Mouse (Mus musculus): ENCODE measurements around the gene Capza1. TPM values are rescaled to one million over a fixed set of nuclear protein-coding genes. Genes with fewer than 3 reads are reported as not detected.
A peak's percentile ranks its signal among the peaks of the same experiment; 100 is the strongest.

Capza1 gene
- polyA plus RNA-seq, 1 experiment: 22.6 TPM

DNA sequence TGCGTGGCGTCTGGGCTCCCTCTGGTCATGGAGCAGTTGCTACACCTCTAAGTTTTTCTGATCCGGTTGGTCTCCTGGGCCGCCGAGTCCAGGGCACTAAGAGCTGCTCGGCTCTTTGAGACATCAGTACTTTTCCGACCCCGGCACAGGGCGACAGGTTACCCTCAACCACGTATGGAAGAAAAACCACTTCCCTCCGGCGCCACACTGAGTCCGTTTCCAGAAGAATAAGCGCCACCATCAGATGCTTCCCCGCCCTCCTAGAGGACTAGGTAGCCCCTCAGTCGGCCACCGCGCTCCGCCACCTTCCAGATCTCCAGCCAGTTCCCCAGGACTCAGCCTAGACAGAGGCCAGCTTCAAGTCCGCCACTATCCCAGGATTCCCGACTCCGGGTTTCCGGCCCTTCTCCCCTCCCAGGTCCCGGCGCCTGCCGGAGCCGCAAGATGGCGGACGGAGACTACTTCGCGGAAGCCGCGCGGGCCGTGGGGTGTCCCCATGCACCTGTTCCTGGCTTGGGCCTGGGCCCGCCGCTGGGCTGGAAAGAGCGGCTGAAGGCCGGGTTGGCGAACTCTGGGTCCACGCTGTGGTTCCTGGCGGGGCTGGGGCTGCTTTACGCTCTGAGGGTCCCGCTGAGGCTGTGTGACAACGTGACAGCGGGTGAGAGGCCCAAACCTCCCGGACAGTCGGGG, 491 bp upstream of the Capza1 start:
- Histone ChIP-seq H3ac (ENCODE audit: control insufficient read depth, insufficient read length) (peak overlapping the region; percentile 48), H3K4me3 (peak overlapping the region; percentile 100), H3K4me2 (ENCODE audit: low read depth) (peak overlapping the region; percentile 95), H3K27me3 (ENCODE audit: control insufficient read depth, insufficient read depth, insufficient read length) (no peaks in the 10 kb centered on the region), H3K36me3 (ENCODE audit: control insufficient read depth, insufficient read depth) (peaks cover 3% of the 10 kb centered on the region), H3K79me2 (ENCODE audit: control insufficient read depth, insufficient read depth) (peaks cover 62% of the 10 kb centered on the region)
- TF ChIP-seq TCF3 (IDR thresholded peaks at IDR 0.05; ENCODE audit: insufficient read length, low read depth) (peak; percentile 11), CEBPB (IDR thresholded peaks at IDR 0.05; ENCODE audit: insufficient read depth, poor library complexity, severe bottlenecking) (no peak), TCF12 (IDR thresholded peaks at IDR 0.05; ENCODE audit: insufficient read depth, poor library complexity, severe bottlenecking) (no peak), MYOD1 (IDR thresholded peaks at IDR 0.05; ENCODE audit: control insufficient read depth in 1 of 3, insufficient read length in 2 of 3, low read depth in 2 of 3) (peak in 2 of 3 experiments; percentile 85 to 92), MYOG (IDR thresholded peaks at IDR 0.05; ENCODE audit: control insufficient read depth in 1 of 3, insufficient read depth in 1 of 3, insufficient read length in 2 of 3, low read depth in 2 of 3) (peak in 2 of 3 experiments; percentile 84 to 93), POLR2AphosphoS2 (IDR thresholded peaks at IDR 0.05; ENCODE audit: insufficient read length, low read depth) (peak; percentile 79), POLR2A (IDR thresholded peaks at IDR 0.05; ENCODE audit: insufficient read length, low read depth) (peak; percentile 78)

DNA sequence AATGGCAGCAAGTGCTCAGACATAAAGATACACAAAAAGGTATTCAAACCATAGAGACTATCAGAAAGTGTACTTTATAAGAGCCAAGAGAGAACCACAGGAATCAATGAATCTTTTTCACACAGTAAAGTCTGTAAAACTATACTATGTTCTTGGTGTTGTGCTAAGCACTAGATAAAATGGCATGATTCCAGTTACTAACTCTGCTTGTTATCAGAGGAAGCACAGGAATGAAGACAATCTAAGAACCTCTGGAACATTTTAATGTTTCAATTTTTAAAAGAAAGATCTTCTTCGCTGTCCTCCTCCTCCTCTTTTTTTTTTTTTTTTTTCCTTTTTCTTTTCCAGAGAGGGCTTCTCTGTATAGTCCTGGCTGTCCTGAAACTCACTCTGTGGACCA, 5.7 kb downstream of the Capza1 start:
- TF ChIP-seq TCF3 (IDR thresholded peaks at IDR 0.05; ENCODE audit: insufficient read length, low read depth) (no peak), MYOG (IDR thresholded peaks at IDR 0.05; ENCODE audit: control insufficient read depth in 1 of 3, insufficient read depth in 1 of 3, insufficient read length in 2 of 3, low read depth in 2 of 3) (no peak), MYOD1 (IDR thresholded peaks at IDR 0.05; ENCODE audit: control insufficient read depth in 1 of 3, insufficient read length in 2 of 3, low read depth in 2 of 3) (no peak), CEBPB (IDR thresholded peaks at IDR 0.05; ENCODE audit: insufficient read depth, poor library complexity, severe bottlenecking) (no peak), POLR2A (IDR thresholded peaks at IDR 0.05; ENCODE audit: insufficient read length, low read depth) (no peak), SRF (IDR thresholded peaks at IDR 0.05; ENCODE audit: control insufficient read depth, insufficient read length, low read depth) (no peak), E2F4 (IDR thresholded peaks at IDR 0.05; ENCODE audit: insufficient read depth) (no peak), REST (IDR thresholded peaks at IDR 0.05; ENCODE audit: insufficient read depth, insufficient read length) (no peak), USF1 (IDR thresholded peaks at IDR 0.05; ENCODE audit: low read depth) (no peak), MAX (IDR thresholded peaks at IDR 0.05; ENCODE audit: low read depth) (no peak), POLR2AphosphoS2 (IDR thresholded peaks at IDR 0.05; ENCODE audit: insufficient read length, low read depth) (no peak), TCF12 (IDR thresholded peaks at IDR 0.05; ENCODE audit: insufficient read depth, poor library complexity, severe bottlenecking) (no peak)
- Histone ChIP-seq H3K79me2 (ENCODE audit: control insufficient read depth, insufficient read depth) (peaks cover 99% of the 10 kb centered on the region), H3ac (ENCODE audit: control insufficient read depth, insufficient read length) (no peak overlapping the region), H3K36me3 (ENCODE audit: control insufficient read depth, insufficient read depth) (no peaks in the 10 kb centered on the region), H3K4me2 (ENCODE audit: low read depth) (no peak overlapping the region), H3K4me3 (no peak overlapping the region), H3K27me3 (ENCODE audit: control insufficient read depth, insufficient read depth, insufficient read length) (no peaks in the 10 kb centered on the region)

DNA sequence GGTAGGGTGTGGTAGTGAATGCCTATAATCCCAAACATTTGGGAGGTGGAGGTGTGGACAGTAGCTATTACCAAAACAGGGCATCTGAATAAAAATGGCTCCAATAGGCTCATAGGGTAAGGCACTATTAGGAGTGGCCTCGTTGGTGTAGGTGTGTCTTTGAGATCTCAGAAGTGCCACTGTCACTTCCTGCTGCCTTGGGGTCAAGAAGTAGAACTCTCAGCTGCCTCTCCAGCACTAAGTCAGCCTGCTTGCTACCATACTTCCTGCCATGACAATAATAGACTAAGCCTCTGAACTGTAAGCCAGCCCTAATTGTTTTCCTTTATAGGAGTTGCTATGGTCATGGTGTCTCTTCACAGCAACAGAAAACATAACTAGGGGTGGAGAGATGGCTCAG, 8.2 kb downstream of the Capza1 start:
- H3K4me3 ChIP-seq: no peak overlapping the region
- H3K4me2 ChIP-seq (ENCODE audit: low read depth): no peak overlapping the region
- H3ac ChIP-seq (ENCODE audit: control insufficient read depth, insufficient read length): no peak overlapping the region
- H3K79me2 ChIP-seq (ENCODE audit: control insufficient read depth, insufficient read depth): peaks cover 99% of the 10 kb centered on the region
- TF ChIP-seq MYOG (IDR thresholded peaks at IDR 0.05; ENCODE audit: control insufficient read depth in 1 of 3, insufficient read depth in 1 of 3, insufficient read length in 2 of 3, low read depth in 2 of 3) (no peak), E2F4 (IDR thresholded peaks at IDR 0.05; ENCODE audit: insufficient read depth) (no peak), USF1 (IDR thresholded peaks at IDR 0.05; ENCODE audit: low read depth) (no peak), POLR2A (IDR thresholded peaks at IDR 0.05; ENCODE audit: insufficient read length, low read depth) (no peak), MAX (IDR thresholded peaks at IDR 0.05; ENCODE audit: low read depth) (no peak), REST (IDR thresholded peaks at IDR 0.05; ENCODE audit: insufficient read depth, insufficient read length) (no peak), POLR2AphosphoS2 (IDR thresholded peaks at IDR 0.05; ENCODE audit: insufficient read length, low read depth) (no peak)
- H3K27me3 ChIP-seq (ENCODE audit: control insufficient read depth, insufficient read depth, insufficient read length): no peaks in the 10 kb centered on the region
- H3K36me3 ChIP-seq (ENCODE audit: control insufficient read depth, insufficient read depth): no peaks in the 10 kb centered on the region

DNA sequence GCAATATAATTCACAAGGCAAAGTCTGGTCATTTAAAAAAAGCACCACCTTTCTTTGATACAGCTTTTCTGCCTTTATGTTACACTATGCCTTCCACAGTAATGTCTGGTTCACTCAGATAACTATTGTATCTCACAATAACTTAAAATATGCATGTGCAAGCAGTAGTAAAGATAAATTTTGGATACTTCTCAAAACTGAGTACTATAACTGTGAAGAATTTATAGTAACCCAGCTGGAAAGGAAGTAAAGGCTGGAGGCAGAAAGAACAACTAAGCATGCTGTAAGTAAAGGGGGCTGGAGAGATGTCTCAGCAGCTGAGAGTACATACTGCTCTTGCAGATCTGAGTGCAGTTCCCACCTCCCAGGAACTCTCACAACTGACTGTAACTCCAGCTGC, 9.4 kb downstream of the Capza1 start:
- no peak overlapping the region for H3K4me3 ChIP-seq
- no peak overlapping the region for H3ac ChIP-seq (ENCODE audit: control insufficient read depth, insufficient read length)
- no peak for TF ChIP-seq USF1 (IDR thresholded peaks at IDR 0.05; ENCODE audit: low read depth)
- no peak for TF ChIP-seq E2F4 (IDR thresholded peaks at IDR 0.05; ENCODE audit: insufficient read depth)
- TF ChIP-seq TCF3 (IDR thresholded peaks at IDR 0.05; ENCODE audit: insufficient read length, low read depth): no peak
- no peak overlapping the region for H3K4me2 ChIP-seq (ENCODE audit: low read depth)
- H3K27me3 ChIP-seq (ENCODE audit: control insufficient read depth, insufficient read depth, insufficient read length): no peaks in the 10 kb centered on the region
- H3K79me2 ChIP-seq (ENCODE audit: control insufficient read depth, insufficient read depth): peaks cover 99% of the 10 kb centered on the region
- no peaks in the 10 kb centered on the region for H3K36me3 ChIP-seq (ENCODE audit: control insufficient read depth, insufficient read depth)

DNA sequence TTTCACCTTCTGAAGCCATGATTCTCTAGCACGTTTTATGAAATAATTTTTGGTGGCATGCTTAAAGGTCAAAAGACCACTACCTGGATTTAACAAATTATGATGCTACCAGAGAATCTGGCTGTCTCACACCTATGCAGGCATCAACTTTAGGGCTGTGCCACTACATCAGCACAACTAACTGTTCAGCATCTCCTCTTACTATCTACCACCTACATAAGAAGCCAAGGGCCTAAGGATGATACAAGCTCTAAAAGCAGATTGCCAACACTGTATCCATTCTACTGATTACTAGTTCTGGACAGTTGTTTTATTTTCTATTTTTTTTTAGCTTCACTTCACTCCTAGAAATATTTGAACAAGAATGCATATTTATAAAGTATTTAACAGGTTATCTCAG, 9.8 kb downstream of the Capza1 start:
- H3K79me2 ChIP-seq (ENCODE audit: control insufficient read depth, insufficient read depth): peaks cover 99% of the 10 kb centered on the region
- no peak overlapping the region for H3K4me2 ChIP-seq (ENCODE audit: low read depth)
- no peaks in the 10 kb centered on the region for H3K36me3 ChIP-seq (ENCODE audit: control insufficient read depth, insufficient read depth)
- no peaks in the 10 kb centered on the region for H3K27me3 ChIP-seq (ENCODE audit: control insufficient read depth, insufficient read depth, insufficient read length)
- no peak overlapping the region for H3ac ChIP-seq (ENCODE audit: control insufficient read depth, insufficient read length)
- TF ChIP-seq SRF (IDR thresholded peaks at IDR 0.05; ENCODE audit: control insufficient read depth, insufficient read length, low read depth) (no peak), REST (IDR thresholded peaks at IDR 0.05; ENCODE audit: insufficient read depth, insufficient read length) (no peak), TCF3 (IDR thresholded peaks at IDR 0.05; ENCODE audit: insufficient read length, low read depth) (no peak), POLR2AphosphoS2 (IDR thresholded peaks at IDR 0.05; ENCODE audit: insufficient read length, low read depth) (no peak), POLR2A (IDR thresholded peaks at IDR 0.05; ENCODE audit: insufficient read length, low read depth) (no peak), MYOG (IDR thresholded peaks at IDR 0.05; ENCODE audit: control insufficient read depth in 1 of 3, insufficient read depth in 1 of 3, insufficient read length in 2 of 3, low read depth in 2 of 3) (no peak), USF1 (IDR thresholded peaks at IDR 0.05; ENCODE audit: low read depth) (no peak), TCF12 (IDR thresholded peaks at IDR 0.05; ENCODE audit: insufficient read depth, poor library complexity, severe bottlenecking) (no peak), E2F4 (IDR thresholded peaks at IDR 0.05; ENCODE audit: insufficient read depth) (no peak), CEBPB (IDR thresholded peaks at IDR 0.05; ENCODE audit: insufficient read depth, poor library complexity, severe bottlenecking) (no peak), MYOD1 (IDR thresholded peaks at IDR 0.05; ENCODE audit: control insufficient read depth in 1 of 3, insufficient read length in 2 of 3, low read depth in 2 of 3) (no peak), MAX (IDR thresholded peaks at IDR 0.05; ENCODE audit: low read depth) (no peak)
- no peak overlapping the region for H3K4me3 ChIP-seq

All from myocyte (in vitro differentiated cells).